Mouse (Mus musculus): ENCODE measurements around the gene Tlr9.

Tlr9 gene

GRCm38 (mm10) chr9:106203990-106204851 is 18.2 kb upstream of the Tlr9 start:
- no peak for DNase-seq (ENCODE audit: low spot score)

GRCm38 (mm10) chr9:106205713-106206290 is 16.6 kb upstream of the Tlr9 start:
- no peak for DNase-seq (ENCODE audit: low spot score)

GRCm38 (mm10) chr9:106206515-106206914 is 15.9 kb upstream of the Tlr9 start:
- no peak for DNase-seq (ENCODE audit: low spot score)

GRCm38 (mm10) chr9:106208181-106208580 is 14.2 kb upstream of the Tlr9 start:
- DNase-seq (ENCODE audit: low spot score) = no peak

GRCm38 (mm10) chr9:106209954-106210353 is 12.4 kb upstream of the Tlr9 start:
- no peak for DNase-seq (ENCODE audit: low spot score)

GRCm38 (mm10) chr9:106210853-106211609 is 11.4 kb upstream of the Tlr9 start:
- no peak for DNase-seq (ENCODE audit: low spot score)

GRCm38 (mm10) chr9:106211680-106212593 is 10.5 kb upstream of the Tlr9 start:
- peak; percentile 89 for DNase-seq (ENCODE audit: low spot score)

- no peak for DNase-seq (ENCODE audit: low spot score)
Observed at GRCm38 (mm10) chr9:106212594-106212981, 9.8 kb upstream of the Tlr9 start.

GRCm38 (mm10) chr9:106215341-106216125 is 6.9 kb upstream of the Tlr9 start:
- no peak for DNase-seq (ENCODE audit: low spot score)

- no peak for DNase-seq (ENCODE audit: low spot score)
Observed at GRCm38 (mm10) chr9:106216971-106217370, 5.4 kb upstream of the Tlr9 start.

- no peak for DNase-seq (ENCODE audit: low spot score)
Observed at GRCm38 (mm10) chr9:106220894-106221523, 1.4 kb upstream of the Tlr9 start.

- no peak for DNase-seq (ENCODE audit: low spot score)
Observed at GRCm38 (mm10) chr9:106222994-106223393, 596 bp downstream of the Tlr9 start.

- no peak for DNase-seq (ENCODE audit: low spot score)
Observed at GRCm38 (mm10) chr9:106225469-106226150, 3.2 kb downstream of the Tlr9 start.

GRCm38 (mm10) chr9:106226151-106226682 is 3.8 kb downstream of the Tlr9 start:
- DNase-seq (ENCODE audit: low spot score) = no peak

- no peak for DNase-seq (ENCODE audit: low spot score)
Observed at GRCm38 (mm10) chr9:106227790-106228429, 5.5 kb downstream of the Tlr9 start.

- DNase-seq (ENCODE audit: low spot score) = no peak
Observed at GRCm38 (mm10) chr9:106230051-106230733, 7.8 kb downstream of the Tlr9 start.

GRCm38 (mm10) chr9:106230734-106231106 is 8.3 kb downstream of the Tlr9 start:
- no peak for DNase-seq (ENCODE audit: low spot score)

GRCm38 (mm10) chr9:106231220-106231619 is 8.8 kb downstream of the Tlr9 start:
- DNase-seq (ENCODE audit: low spot score) = no peak

- no peak for DNase-seq (ENCODE audit: low spot score)
Observed at GRCm38 (mm10) chr9:106231816-106232215, 9.4 kb downstream of the Tlr9 start.

All from c-Kit-positive CD71-positive TER-119-positive erythroid progenitor cells, embryonic 14.5 days (primary cell).